Mouse (Mus musculus) ES-E14 (cell line): ENCODE measurements at regions not wholly inside any gene's neighbourhood (a gene's known extent, or its start where the extent isn't known, plus 50 kb on each side); places are given as distances from the start of the nearest gene placed in this dataset.
A peak's percentile ranks its signal among the peaks of the same experiment; 100 is the strongest.

Experiments
- DNase-seq: peaks from one replicate; pipeline ENCODE4 v3.0.0-alpha.2; 2013; ENCODE audit warnings: low read depth, low spot score
- H3K27ac ChIP-seq: 2 replicates; pipeline ENCODE4 v1.5.1; 2012; ENCODE audit warnings: low read depth, mild to moderate bottlenecking, low read length, moderate library complexity, mixed read lengths; ENCODE audit not compliant: poor library complexity, insufficient read depth, severe bottlenecking
- H3K36me3 ChIP-seq: 2 replicates; pipeline ENCODE4 v1.6.1; 2012; ENCODE audit warnings: mild to moderate bottlenecking, low read length, moderate library complexity, mixed read lengths; ENCODE audit not compliant: control insufficient read depth, poor library complexity, insufficient read depth, severe bottlenecking
- H3K4me1 ChIP-seq, 2 experiments: fragments of 150-350 bp in 1 of 2; sonication (generic) in 1 of 2; 2 replicates each; pipeline ENCODE4 v1.6.1; 2012; ENCODE audit warnings: low read length in 2 of 2, mild to moderate bottlenecking in 1 of 2, mixed read lengths in 1 of 2; ENCODE audit not compliant: control insufficient read depth in 2 of 2, insufficient read depth in 2 of 2, poor library complexity in 1 of 2
- H3K4me3 ChIP-seq, 2 experiments: fragments of 150-350 bp in 1 of 2; sonication (generic) in 1 of 2; 2 replicates each; pipeline ENCODE4 v1.5.1; 2012; ENCODE audit warnings: low read length in 2 of 2, low read depth in 1 of 2, mild to moderate bottlenecking in 1 of 2, mixed read lengths in 1 of 2; ENCODE audit not compliant: insufficient read depth in 1 of 2, poor library complexity in 1 of 2, severe bottlenecking in 1 of 2
- H3K9ac ChIP-seq: 2 replicates; pipeline ENCODE4 v1.6.1; 2012; ENCODE audit warnings: low read depth, mild to moderate bottlenecking, low read length, mixed read lengths; ENCODE audit not compliant: poor library complexity, insufficient read depth, severe bottlenecking
- H3K9me3 ChIP-seq: fragments of 150-350 bp; sonication (generic); 2 replicates; pipeline ENCODE4 v1.6.1; 2012; ENCODE audit warnings: low read depth, mild to moderate bottlenecking, low read length; ENCODE audit not compliant: control insufficient read depth, insufficient read depth
- CHD2 ChIP-seq: IDR thresholded peaks from 2 replicates; pipeline ENCODE4 v1.6.1; 2014; ENCODE audit warnings: mild to moderate bottlenecking, low read depth, low read length, inconsistent platforms
- HCFC1 ChIP-seq: IDR thresholded peaks from 2 replicates; pipeline ENCODE4 v1.6.1; 2012; ENCODE audit warnings: low read length, inconsistent platforms, borderline replicate concordance; ENCODE audit not compliant: insufficient read depth
- MAFK ChIP-seq: IDR thresholded peaks from 2 replicates; pipeline ENCODE4 v1.6.1; 2014; ENCODE audit warnings: mild to moderate bottlenecking, low read depth, low read length, inconsistent platforms; ENCODE audit not compliant: insufficient read depth
- ZC3H11A ChIP-seq: IDR thresholded peaks from 2 replicates; pipeline ENCODE4 v1.6.1; 2012; ENCODE audit warnings: low read depth, mild to moderate bottlenecking, inconsistent platforms, low read length, borderline replicate concordance
- ZNF384 ChIP-seq: IDR thresholded peaks from 2 replicates; pipeline ENCODE4 v1.6.1; 2012; ENCODE audit warnings: low read depth, low read length, inconsistent platforms
- in situ Hi-C, 2 experiments: fragments of 600-800 bp; cut with MboI; formaldehyde crosslinking; loops; one replicate each; pipeline ENCODE4 v1.15.1; 2025; ENCODE audit warnings: low sequenced_read_pairs in 2 of 2, inconsistent platforms in 1 of 2; ENCODE audit not compliant: unreplicated experiment in 2 of 2

- in situ Hi-C loops: no loop called here
- no peak for DNase-seq
- Histone ChIP-seq H3K9ac (no peak overlapping the region), H3K36me3 (no peaks in the 10 kb centered on the region), H3K4me3 (no peak overlapping the region), H3K9me3 (no peaks in the 10 kb centered on the region), H3K4me1 (no peaks in the 10 kb centered on the region), H3K27ac (no peak overlapping the region)
- no peak for TF ChIP-seq HCFC1
- TF ChIP-seq ZNF384: no peak
- no peak for TF ChIP-seq ZC3H11A
- TF ChIP-seq MAFK: no peak
- no peak for TF ChIP-seq CHD2
Measured at GRCm38 (mm10) chr7:71463565-71463964, 112.3 kb upstream of the Gm10295 start.

- H3K4me3 ChIP-seq: no peak overlapping the region
- no peak overlapping the region for H3K9ac ChIP-seq
- H3K36me3 ChIP-seq: no peaks in the 10 kb centered on the region
- no peak overlapping the region for H3K27ac ChIP-seq
- no peaks in the 10 kb centered on the region for H3K9me3 ChIP-seq
- in situ Hi-C loops: no loop called here
- no peak for DNase-seq
- TF ChIP-seq CHD2 (no peak), ZNF384 (no peak), MAFK (no peak), ZC3H11A (no peak)
- peaks cover 0 to 4% of the 10 kb centered on the region in 2 experiments; a peak in 1 of 4 replicates for H3K4me1 ChIP-seq
Measured at GRCm38 (mm10) chr7:71459805-71460204, 108.5 kb upstream of the Gm10295 start.

- TF ChIP-seq ZNF384 (no peak), MAFK (no peak), ZC3H11A (no peak), HCFC1 (no peak), CHD2 (no peak)
- peak; percentile 8 for DNase-seq
- Histone ChIP-seq H3K9ac (no peak overlapping the region), H3K4me3 (no peak overlapping the region), H3K4me1 (peaks cover 0 to 4% of the 10 kb centered on the region in 2 experiments; a peak in 1 of 4 replicates), H3K27ac (no peak overlapping the region), H3K36me3 (no peaks in the 10 kb centered on the region), H3K9me3 (no peaks in the 10 kb centered on the region)
- in situ Hi-C loops: no loop called here
Measured at GRCm38 (mm10) chr7:71458104-71458754, 106.9 kb upstream of the Gm10295 start.

- Histone ChIP-seq H3K4me1 (peaks cover 0 to 4% of the 10 kb centered on the region in 2 experiments; a peak in 1 of 4 replicates), H3K4me3 (no peak overlapping the region), H3K27ac (no peak overlapping the region), H3K9me3 (no peaks in the 10 kb centered on the region), H3K9ac (no peak overlapping the region), H3K36me3 (no peaks in the 10 kb centered on the region)
- TF ChIP-seq ZNF384 (no peak), MAFK (no peak), CHD2 (no peak), ZC3H11A (no peak), HCFC1 (no peak)
- no peak for DNase-seq
- in situ Hi-C loops: no loop called here
Measured at GRCm38 (mm10) chr7:71457409-71458103, 106.3 kb upstream of the Gm10295 start.
